Mouse (Mus musculus): Measurements from ENCODE around the gene Dctn1.

GRCm38 (mm10) chr6:83137576-83137950 is 28.2 kb upstream of the Dctn1 start:
- peak; percentile 33 for TF ChIP-seq CTCF (IDR thresholded peaks at IDR 0.05)
- no peak for TF ChIP-seq EP300 (IDR thresholded peaks at IDR 0.05)
